Mouse (Mus musculus): ENCODE measurements at regions not wholly inside any gene's neighbourhood (a gene's known extent, or its start where the extent isn't known, plus 50 kb on each side); places are given as distances from the start of the nearest gene placed in this dataset.
A peak's percentile ranks its signal among the peaks of the same experiment; 100 is the strongest.

- H3K4me1 ChIP-seq (replicated peaks; ENCODE audit: insufficient read depth, low read length): no peaks in the 10 kb centered on the region
- WGBS: 63% methylated on average over 2 of the region's 2 CpGs
- ATAC-seq (replicated peaks; ENCODE audit: low FRiP score, low read depth): no peak
These were observed 223.9 kb upstream of the Gje1 start for GRCm38 (mm10) chr10:14941875-14942274.

More at GRCm38 (mm10) chr10:14941875-14942274, 223.9 kb upstream of the Gje1 start:
- Histone ChIP-seq H3K4me3 (replicated peaks; ENCODE audit: low read depth, low read length) (no peak overlapping the region), H3K4me2 (ENCODE audit: low read length) (no peak overlapping the region), H3K27ac (no peak overlapping the region), H3K9ac (ENCODE audit: low read depth, low read length) (no peak overlapping the region), H3K36me3 (ENCODE audit: insufficient read depth, low read length) (no peaks in the 10 kb centered on the region), H3K27me3 (ENCODE audit: insufficient read depth, low read length) (no peaks in the 10 kb centered on the region), H3K9me3 (replicated peaks; ENCODE audit: low read length) (no peaks in the 10 kb centered on the region)
- TF ChIP-seq CTCF (IDR thresholded peaks at IDR 0.05; ENCODE audit: low read depth): no peak
- peak; percentile 4 for DNase-seq (ENCODE audit: low spot score)

All from kidney, postnatal 0 days (tissue).